Mouse (Mus musculus): ENCODE results near the gene Tagln2. TPM values are rescaled to one million over a fixed set of nuclear protein-coding genes. Genes with fewer than 3 reads are reported as not detected.

Gene Tagln2
- total RNA-seq, 1 experiment, result 131 TPM

- H3K9ac ChIP-seq (ENCODE audit: insufficient read depth, low read depth, low read length, poor library complexity, severe bottlenecking), result no peak overlapping the region
- H3K4me3 ChIP-seq (ENCODE audit: insufficient read depth in 1 of 2, low read depth in 1 of 2, low read length in 2 of 2, poor library complexity in 1 of 2, severe bottlenecking in 1 of 2), result 0 out of 4 replicates have a peak overlapping the region, but pooled peaks of 1 of the 2 experiments have one; percentile 3
- H3K9me3 ChIP-seq (ENCODE audit: control insufficient read depth, insufficient read depth, low read depth, low read length), result no peaks in the 10 kb centered on the region
- H3K27ac ChIP-seq (ENCODE audit: insufficient read depth, low read depth, low read length, poor library complexity, severe bottlenecking), result no peak overlapping the region
- H3K36me3 ChIP-seq (ENCODE audit: control insufficient read depth, insufficient read depth, low read length, poor library complexity, severe bottlenecking), result no peaks in the 10 kb centered on the region
- in situ Hi-C loops (cut with MboI; ENCODE audit: low sequenced_read_pairs in 2 of 2, unreplicated experiment in 2 of 2), result no loop called here
- no peak for TF ChIP-seq MAFK (IDR thresholded peaks at IDR 0.05; ENCODE audit: insufficient read depth, low read depth, low read length)
- no peak for TF ChIP-seq HCFC1 (IDR thresholded peaks at IDR 0.05; ENCODE audit: borderline replicate concordance, insufficient read depth, low read length)
- no peak for TF ChIP-seq ZNF384 (IDR thresholded peaks at IDR 0.05; ENCODE audit: low read depth, low read length)
- H3K4me1 ChIP-seq (ENCODE audit: control insufficient read depth in 2 of 2, insufficient read depth in 2 of 2, low read length in 2 of 2, poor library complexity in 1 of 2), result peaks cover 0 to 15% of the 10 kb centered on the region in 2 experiments; a peak in 3 of 4 replicates
- no peak for DNase-seq (ENCODE audit: low read depth, low spot score)
Observed at GRCm38 (mm10) chr1:172526380-172527081, 26.7 kb downstream of the Tagln2 start.

DNA sequence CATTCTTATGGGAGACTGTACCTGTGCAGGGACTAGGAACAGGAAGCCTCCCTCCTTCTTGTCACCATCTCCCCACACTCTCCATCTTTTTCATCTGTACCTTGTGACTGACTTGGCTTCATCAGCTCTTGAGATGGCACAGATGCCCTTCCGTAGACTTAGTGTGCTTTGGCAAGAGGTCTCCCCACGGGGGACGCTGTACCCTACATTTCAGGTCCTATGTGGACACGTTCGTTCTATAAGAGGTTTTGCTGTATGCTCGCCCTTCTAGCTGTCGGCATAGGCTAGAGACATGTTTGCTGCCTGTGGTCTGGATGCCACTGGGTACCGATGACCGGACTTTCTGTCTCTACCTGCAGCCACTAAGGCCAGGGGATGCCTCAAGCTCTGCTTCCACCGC is 27.6 kb downstream of the Tagln2 start:
- H3K4me1 ChIP-seq (ENCODE audit: control insufficient read depth in 2 of 2, insufficient read depth in 2 of 2, low read length in 2 of 2, poor library complexity in 1 of 2), result peaks cover 3 to 16% of the 10 kb centered on the region in 2 experiments; a peak in 3 of 4 replicates
- DNase-seq (ENCODE audit: low read depth, low spot score), result no peak
- no peak overlapping the region for H3K27ac ChIP-seq (ENCODE audit: insufficient read depth, low read depth, low read length, poor library complexity, severe bottlenecking)
- H3K9ac ChIP-seq (ENCODE audit: insufficient read depth, low read depth, low read length, poor library complexity, severe bottlenecking), result no peak overlapping the region
- no peak overlapping the region for H3K4me3 ChIP-seq (ENCODE audit: insufficient read depth in 1 of 2, low read depth in 1 of 2, low read length in 2 of 2, poor library complexity in 1 of 2, severe bottlenecking in 1 of 2)
- no peaks in the 10 kb centered on the region for H3K9me3 ChIP-seq (ENCODE audit: control insufficient read depth, insufficient read depth, low read depth, low read length)
- H3K36me3 ChIP-seq (ENCODE audit: control insufficient read depth, insufficient read depth, low read length, poor library complexity, severe bottlenecking), result no peaks in the 10 kb centered on the region
- TF ChIP-seq ZC3H11A (IDR thresholded peaks at IDR 0.05; ENCODE audit: borderline replicate concordance, low read depth, low read length) (no peak), ZNF384 (IDR thresholded peaks at IDR 0.05; ENCODE audit: low read depth, low read length) (no peak), MAFK (IDR thresholded peaks at IDR 0.05; ENCODE audit: insufficient read depth, low read depth, low read length) (no peak), HCFC1 (IDR thresholded peaks at IDR 0.05; ENCODE audit: borderline replicate concordance, insufficient read depth, low read length) (no peak), CHD2 (IDR thresholded peaks at IDR 0.05; ENCODE audit: low read depth, low read length) (no peak)
- in situ Hi-C loops (cut with MboI; ENCODE audit: low sequenced_read_pairs in 2 of 2, unreplicated experiment in 2 of 2), result no loop called here

- H3K9me3 ChIP-seq (ENCODE audit: control insufficient read depth, insufficient read depth, low read depth, low read length), result no peaks in the 10 kb centered on the region
- no peaks in the 10 kb centered on the region for H3K36me3 ChIP-seq (ENCODE audit: control insufficient read depth, insufficient read depth, low read length, poor library complexity, severe bottlenecking)
- no peak overlapping the region for H3K27ac ChIP-seq (ENCODE audit: insufficient read depth, low read depth, low read length, poor library complexity, severe bottlenecking)
- H3K4me1 ChIP-seq (ENCODE audit: control insufficient read depth in 2 of 2, insufficient read depth in 2 of 2, low read length in 2 of 2, poor library complexity in 1 of 2), result peaks cover 5 to 19% of the 10 kb centered on the region in 2 experiments
- no peak overlapping the region for H3K4me3 ChIP-seq (ENCODE audit: insufficient read depth in 1 of 2, low read depth in 1 of 2, low read length in 2 of 2, poor library complexity in 1 of 2, severe bottlenecking in 1 of 2)
- in situ Hi-C loops (cut with MboI; ENCODE audit: low sequenced_read_pairs in 2 of 2, unreplicated experiment in 2 of 2), result no loop called here
- DNase-seq (ENCODE audit: low read depth, low spot score), result peak; percentile 80
- no peak for TF ChIP-seq CHD2 (IDR thresholded peaks at IDR 0.05; ENCODE audit: low read depth, low read length)
- TF ChIP-seq ZC3H11A (IDR thresholded peaks at IDR 0.05; ENCODE audit: borderline replicate concordance, low read depth, low read length), result peak; percentile 98
- H3K9ac ChIP-seq (ENCODE audit: insufficient read depth, low read depth, low read length, poor library complexity, severe bottlenecking), result no peak overlapping the region
Observed at GRCm38 (mm10) chr1:172528701-172529100, 28.9 kb downstream of the Tagln2 start.

DNA sequence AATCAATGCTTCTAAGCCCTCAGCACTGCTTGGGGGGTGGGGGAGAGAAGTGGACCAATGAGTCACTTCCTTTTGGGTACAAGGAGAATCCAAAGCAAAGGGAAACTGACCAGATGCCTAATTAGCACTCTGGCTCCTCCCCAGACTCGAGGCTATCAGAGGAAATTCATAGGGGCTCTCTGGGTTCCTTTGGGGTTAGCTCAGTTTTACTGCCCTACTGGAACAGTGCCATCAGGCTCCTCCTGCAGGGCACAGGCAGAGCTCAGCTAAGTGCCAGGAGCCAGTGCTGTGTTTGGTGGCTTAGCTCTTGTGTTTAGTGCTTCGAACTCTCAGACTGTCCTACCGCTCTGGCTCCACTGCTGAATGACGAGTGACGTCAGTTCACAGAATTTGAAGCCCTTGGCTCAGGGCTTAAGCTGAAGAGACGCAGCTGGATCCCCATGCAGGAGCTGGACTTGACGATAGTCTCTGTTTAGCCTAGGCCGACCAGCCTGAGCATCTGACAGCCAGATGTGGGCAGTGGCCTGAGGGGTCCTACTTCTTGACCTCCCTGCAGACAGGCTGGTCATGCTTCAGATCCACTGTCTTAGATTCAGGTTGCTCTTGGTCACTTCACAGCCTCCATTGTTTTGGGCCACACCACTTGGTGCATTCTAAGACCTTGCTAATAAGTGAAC is 30.8 kb downstream of the Tagln2 start:
- no peak overlapping the region for H3K9ac ChIP-seq (ENCODE audit: insufficient read depth, low read depth, low read length, poor library complexity, severe bottlenecking)
- no peak for TF ChIP-seq MAFK (IDR thresholded peaks at IDR 0.05; ENCODE audit: insufficient read depth, low read depth, low read length)
- no peak for TF ChIP-seq HCFC1 (IDR thresholded peaks at IDR 0.05; ENCODE audit: borderline replicate concordance, insufficient read depth, low read length)
- no peak for TF ChIP-seq ZNF384 (IDR thresholded peaks at IDR 0.05; ENCODE audit: low read depth, low read length)
- no peak for TF ChIP-seq ZC3H11A (IDR thresholded peaks at IDR 0.05; ENCODE audit: borderline replicate concordance, low read depth, low read length)
- no peak for TF ChIP-seq CHD2 (IDR thresholded peaks at IDR 0.05; ENCODE audit: low read depth, low read length)
- H3K9me3 ChIP-seq (ENCODE audit: control insufficient read depth, insufficient read depth, low read depth, low read length), result no peaks in the 10 kb centered on the region
- in situ Hi-C loops (cut with MboI; ENCODE audit: low sequenced_read_pairs in 2 of 2, unreplicated experiment in 2 of 2), result no loop called here
- DNase-seq (ENCODE audit: low read depth, low spot score), result no peak
- no peak overlapping the region for H3K27ac ChIP-seq (ENCODE audit: insufficient read depth, low read depth, low read length, poor library complexity, severe bottlenecking)
- peaks cover 5 to 11% of the 10 kb centered on the region in 2 experiments; a peak in 3 of 4 replicates for H3K4me1 ChIP-seq (ENCODE audit: control insufficient read depth in 2 of 2, insufficient read depth in 2 of 2, low read length in 2 of 2, poor library complexity in 1 of 2)
- no peaks in the 10 kb centered on the region for H3K36me3 ChIP-seq (ENCODE audit: control insufficient read depth, insufficient read depth, low read length, poor library complexity, severe bottlenecking)
- H3K4me3 ChIP-seq (ENCODE audit: insufficient read depth in 1 of 2, low read depth in 1 of 2, low read length in 2 of 2, poor library complexity in 1 of 2, severe bottlenecking in 1 of 2), result no peak overlapping the region

Data from ES-E14 (cell line).